Mouse (Mus musculus): ENCODE results near the gene Olfr873.
"Not testable (repeated sequence)": the region's sequence is repeated elsewhere in the genome, so short reads cannot be mapped to it uniquely, and the experiment has no call there.

DNA sequence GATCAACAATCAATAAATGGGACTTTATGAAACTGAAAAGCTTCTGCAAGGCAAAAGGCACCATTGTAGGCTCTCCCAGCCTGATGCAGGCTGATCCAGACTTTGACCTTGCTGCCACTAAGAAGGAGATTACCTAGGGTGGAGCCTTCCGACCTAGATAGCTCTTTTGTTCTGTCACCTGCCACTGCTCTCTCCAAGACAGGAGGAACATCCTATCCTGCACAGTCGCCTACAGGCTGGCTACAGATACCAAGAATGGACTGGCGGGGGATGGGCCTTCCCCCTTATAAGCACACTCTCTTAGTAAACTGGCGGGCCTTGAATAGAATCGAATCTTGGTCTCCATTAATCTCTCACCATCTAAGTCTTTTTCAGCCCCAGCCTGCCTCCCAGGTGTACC is 2.8 kb upstream of the Olfr873 start:
- TF ChIP-seq CTCF, EP300 (IDR thresholded peaks at IDR 0.05; ENCODE audit: low read depth): not testable (repeated sequence)
